Mouse (Mus musculus) MEL (cell line): ENCODE measurements at regions not wholly inside any gene's neighbourhood (a gene's known extent, or its start where the extent isn't known, plus 50 kb on each side); places are given as distances from the start of the nearest gene placed in this dataset.
A peak's percentile ranks its signal among the peaks of the same experiment; 100 is the strongest.

Experiments
- DNase-seq: peaks from one replicate; pipeline ENCODE4 v3.0.0; 2011; ENCODE audit warnings: low read depth, low spot score
- H3K27ac ChIP-seq: 2 replicates; pipeline ENCODE4 v1.5.1; 2012; ENCODE audit warnings: low read depth, mild to moderate bottlenecking, control low read depth, low read length, moderate library complexity; ENCODE audit not compliant: control insufficient read depth
- H3K27me3 ChIP-seq, 2 experiments: fragments of 150-350 bp in 1 of 2; sonication (generic) in 1 of 2; 2 replicates each; pipeline ENCODE4 v1.6.1; 2012; ENCODE audit warnings: low read length in 2 of 2, mild to moderate bottlenecking in 2 of 2, improper control_type of control experiment in 1 of 2, moderate library complexity in 1 of 2; ENCODE audit not compliant: insufficient read depth in 2 of 2, control insufficient read depth in 1 of 2
- H3K36me3 ChIP-seq, 2 experiments: 2 replicates each; pipeline ENCODE4 v1.6.1; 2012 to 2014; ENCODE audit warnings: low read length in 2 of 2, improper control_type of control experiment in 1 of 2, inconsistent platforms in 1 of 2, mild to moderate bottlenecking in 1 of 2; ENCODE audit not compliant: insufficient read depth in 2 of 2, control insufficient read depth in 1 of 2
- H3K4me1 ChIP-seq, 2 experiments: fragments of 150-350 bp in 1 of 2; sonication (generic) in 1 of 2; 2 replicates each; pipeline ENCODE4 v1.6.1; 2012; ENCODE audit warnings: low read length in 2 of 2, improper control_type of control experiment in 1 of 2, mild to moderate bottlenecking in 1 of 2; ENCODE audit not compliant: insufficient read depth in 2 of 2, control insufficient read depth in 1 of 2
- H3K4me3 ChIP-seq, 2 experiments: fragments of 150-350 bp in 1 of 2; sonication (generic) in 1 of 2; 2 replicates each; pipeline ENCODE4 v1.5.1; 2012; ENCODE audit warnings: low read depth in 2 of 2, low read length in 2 of 2, mild to moderate bottlenecking in 2 of 2, moderate library complexity in 2 of 2, control low read depth in 1 of 2, improper control_type of control experiment in 1 of 2; ENCODE audit not compliant: control insufficient read depth in 1 of 2, insufficient read depth in 1 of 2
- H3K79me2 ChIP-seq: 2 replicates; pipeline ENCODE4 v1.6.1; 2012; ENCODE audit warnings: mild to moderate bottlenecking, low read length, moderate library complexity; ENCODE audit not compliant: control insufficient read depth, poor library complexity, insufficient read depth
- H3K9ac ChIP-seq: 2 replicates; pipeline ENCODE4 v1.6.1; 2012; ENCODE audit warnings: low read depth, mild to moderate bottlenecking, control low read depth, low read length, moderate library complexity; ENCODE audit not compliant: control insufficient read depth, poor library complexity, severe bottlenecking
- H3K9me3 ChIP-seq: fragments of 150-350 bp; sonication (generic); replicated peaks from 2 replicates; pipeline ENCODE4 v1.6.1; 2012; ENCODE audit warnings: mild to moderate bottlenecking, low read length, improper control_type of control experiment, moderate library complexity; ENCODE audit not compliant: insufficient read depth
- BHLHE40 ChIP-seq: IDR thresholded peaks from 2 replicates; pipeline ENCODE4 v1.6.1; 2012; ENCODE audit warnings: low read depth, mild to moderate bottlenecking, inconsistent platforms, low read length, improper control_type of control experiment, borderline replicate concordance
- CHD2 ChIP-seq: IDR thresholded peaks from 2 replicates; pipeline ENCODE4 v1.6.1; 2011; ENCODE audit warnings: low read length, improper control_type of control experiment
- CTCF ChIP-seq, 3 experiments: IDR thresholded peaks in 2 of 3; conservative IDR thresholded peaks in 1 of 3; 2 replicates each; pipeline ENCODE4 v1.5.1; 2011 to 2012; ENCODE audit warnings: low read length in 3 of 3, low read depth in 2 of 3, mild to moderate bottlenecking in 2 of 3, improper control_type of control experiment in 1 of 3, inconsistent platforms in 1 of 3, mixed read lengths in 1 of 3, moderate library complexity in 1 of 3; ENCODE audit not compliant: control insufficient read depth in 1 of 3, insufficient read depth in 1 of 3, poor library complexity in 1 of 3, severe bottlenecking in 1 of 3
- E2F4 ChIP-seq: IDR thresholded peaks from 2 replicates; pipeline ENCODE4 v1.6.1; 2011; ENCODE audit warnings: low read depth, low read length, improper control_type of control experiment, borderline replicate concordance
- EP300 ChIP-seq, 2 experiments: IDR thresholded peaks; 2 replicates each; pipeline ENCODE4 v1.6.1; 2011; ENCODE audit warnings: improper control_type of control experiment in 2 of 2, low read length in 2 of 2, low read depth in 1 of 2, mild to moderate bottlenecking in 1 of 2
- ETS1 ChIP-seq: IDR thresholded peaks from 2 replicates; pipeline ENCODE4 v1.6.1; 2012; ENCODE audit warnings: low read depth, mild to moderate bottlenecking, inconsistent platforms, low read length, improper control_type of control experiment, moderate library complexity
- GABPA ChIP-seq: IDR thresholded peaks from 2 replicates; pipeline ENCODE4 v1.6.1; 2012; ENCODE audit warnings: low read depth, mild to moderate bottlenecking, inconsistent platforms, low read length, improper control_type of control experiment, moderate library complexity
- GATA1 ChIP-seq: IDR thresholded peaks from 2 replicates; pipeline ENCODE4 v1.6.1; 2011; ENCODE audit warnings: low read depth, low read length, improper control_type of control experiment
- HCFC1 ChIP-seq: IDR thresholded peaks from 2 replicates; pipeline ENCODE4 v1.6.1; 2012; ENCODE audit warnings: low read depth, mild to moderate bottlenecking, inconsistent platforms, low read length, improper control_type of control experiment, moderate library complexity
- KAT2A ChIP-seq: conservative IDR thresholded peaks from 2 replicates; pipeline ENCODE4 v1.6.1; 2012; ENCODE audit warnings: low read depth, low read length, improper control_type of control experiment, inconsistent platforms
- MAX ChIP-seq: IDR thresholded peaks from 2 replicates; pipeline ENCODE4 v1.6.1; 2011; ENCODE audit warnings: low read length, improper control_type of control experiment
- MEF2A ChIP-seq: IDR thresholded peaks from 2 replicates; pipeline ENCODE4 v1.6.1; 2014; ENCODE audit warnings: low read depth, mild to moderate bottlenecking, inconsistent platforms, low read length, improper control_type of control experiment; ENCODE audit not compliant: poor library complexity, insufficient replicate concordance, severe bottlenecking; ENCODE audit errors: extremely low read depth
- MXI1 ChIP-seq: IDR thresholded peaks from 2 replicates; pipeline ENCODE4 v1.6.1; 2011; ENCODE audit warnings: mild to moderate bottlenecking, low read depth, low read length, improper control_type of control experiment
- MYC ChIP-seq: IDR thresholded peaks from 2 replicates; pipeline ENCODE4 v1.6.1; 2011; ENCODE audit warnings: low read depth, mild to moderate bottlenecking, low read length, improper control_type of control experiment, moderate library complexity
- NELFE ChIP-seq: IDR thresholded peaks from 2 replicates; pipeline ENCODE4 v1.6.1; 2011; ENCODE audit warnings: low read depth, low read length, improper control_type of control experiment
- NRF1 ChIP-seq: IDR thresholded peaks from 2 replicates; pipeline ENCODE4 v1.6.1; 2014; ENCODE audit warnings: low read depth, mild to moderate bottlenecking, inconsistent platforms, low read length, improper control_type of control experiment, moderate library complexity; ENCODE audit not compliant: poor library complexity, insufficient read depth, severe bottlenecking
- POLR2AphosphoS2 ChIP-seq: IDR thresholded peaks from 2 replicates; pipeline ENCODE4 v1.6.1; 2011; ENCODE audit warnings: low read length, improper control_type of control experiment
- POLR2AphosphoS5 ChIP-seq: IDR thresholded peaks from 2 replicates; pipeline ENCODE4 v1.6.1; 2012; ENCODE audit warnings: low read depth, borderline replicate concordance, mild to moderate bottlenecking, inconsistent platforms, low read length, moderate library complexity, mixed read lengths
- RAD21 ChIP-seq: IDR thresholded peaks from 2 replicates; pipeline ENCODE4 v1.6.1; 2011; ENCODE audit warnings: mild to moderate bottlenecking, low read depth, low read length, improper control_type of control experiment
- SIN3A ChIP-seq: IDR thresholded peaks from 2 replicates; pipeline ENCODE4 v1.6.1; 2012; ENCODE audit warnings: low read length, improper control_type of control experiment, inconsistent platforms
- SMC3 ChIP-seq: IDR thresholded peaks from 2 replicates; pipeline ENCODE4 v1.6.1; 2011; ENCODE audit warnings: low read depth, low read length, improper control_type of control experiment
- TAL1 ChIP-seq: IDR thresholded peaks from 2 replicates; pipeline ENCODE4 v1.6.1; 2012; ENCODE audit warnings: mild to moderate bottlenecking, inconsistent platforms, low read length, moderate library complexity, mixed read lengths
- TBP ChIP-seq: IDR thresholded peaks from 2 replicates; pipeline ENCODE4 v1.8.0; 2011; ENCODE audit warnings: low read depth, low read length, improper control_type of control experiment
- TCF12 ChIP-seq: IDR thresholded peaks from 2 replicates; pipeline ENCODE4 v1.6.1; 2014; ENCODE audit warnings: low read depth, mild to moderate bottlenecking, inconsistent platforms, low read length, improper control_type of control experiment, moderate library complexity
- UBTF ChIP-seq: IDR thresholded peaks from 2 replicates; pipeline ENCODE4 v1.6.1; 2012; ENCODE audit warnings: low read depth, mild to moderate bottlenecking, inconsistent platforms, low read length, improper control_type of control experiment, moderate library complexity, borderline replicate concordance; ENCODE audit not compliant: insufficient read depth
- USF1 ChIP-seq: IDR thresholded peaks from 2 replicates; pipeline ENCODE4 v1.6.1; 2014; ENCODE audit warnings: low read depth, mild to moderate bottlenecking, inconsistent platforms, low read length, improper control_type of control experiment, moderate library complexity
- USF2 ChIP-seq, 2 experiments: IDR thresholded peaks; 2 replicates each; pipeline ENCODE4 v1.6.1; 2011 to 2012; ENCODE audit warnings: improper control_type of control experiment in 2 of 2, low read length in 2 of 2, borderline replicate concordance in 1 of 2, inconsistent platforms in 1 of 2, low read depth in 1 of 2, mild to moderate bottlenecking in 1 of 2; ENCODE audit not compliant: insufficient read depth in 1 of 2
- ZC3H11A ChIP-seq: IDR thresholded peaks from 2 replicates; pipeline ENCODE4 v1.6.1; 2012; ENCODE audit warnings: low read depth, mild to moderate bottlenecking, inconsistent platforms, low read length, improper control_type of control experiment
- ZMIZ1 ChIP-seq: IDR thresholded peaks from 2 replicates; pipeline ENCODE4 v1.6.1; 2012; ENCODE audit warnings: low read depth, mild to moderate bottlenecking, inconsistent platforms, low read length, improper control_type of control experiment, moderate library complexity
- ZNF384 ChIP-seq: IDR thresholded peaks from 2 replicates; pipeline ENCODE4 v1.6.1; 2012; ENCODE audit warnings: low read depth, mild to moderate bottlenecking, inconsistent platforms, low read length, improper control_type of control experiment

- Histone ChIP-seq H3K36me3 (peaks cover 0 to 9% of the 10 kb centered on the region in 2 experiments; a peak in 2 of 4 replicates), H3K9ac (no peak overlapping the region), H3K4me3 (no peak overlapping the region), H3K27me3 (no peaks in the 10 kb centered on the region; a peak in 1 of 4 replicates), H3K79me2 (no peaks in the 10 kb centered on the region), H3K27ac (no peak overlapping the region), H3K9me3 (no peaks in the 10 kb centered on the region), H3K4me1 (peaks cover 4 to 9% of the 10 kb centered on the region in 2 experiments; a peak in 3 of 4 replicates)
- peak in 2 of 3 experiments; percentile 25 to 28; a peak in 1 of 6 replicates for TF ChIP-seq CTCF (IDR thresholded peaks at IDR 0.05 in 2 of 3, conservative IDR thresholded peaks at IDR 0.05 in 1 of 3; ENCODE audit: control insufficient read depth in 1 of 3, insufficient read depth in 1 of 3, low read depth in 2 of 3, low read length in 3 of 3, poor library complexity in 1 of 3, severe bottlenecking in 1 of 3)
- no peak for TF ChIP-seq ZMIZ1
- peak; percentile 26 for TF ChIP-seq RAD21
- TF ChIP-seq, all 39 proteins: peak for 2
- DNase-seq: no peak
Observed at GRCm38 (mm10) chr10:83934498-83934897, 211.8 kb downstream of the 1500009L16Rik start.

GRCm38 (mm10) chr10:83937168-83937567 lies 214.5 kb downstream of the 1500009L16Rik start:
- H3K79me2 ChIP-seq: no peaks in the 10 kb centered on the region
- peak overlapping the region; percentile 2; the same call in 1 of the 2 replicates for H3K9ac ChIP-seq
- H3K36me3 ChIP-seq: peaks cover 0 to 9% of the 10 kb centered on the region in 2 experiments; a peak in 2 of 4 replicates
- H3K4me3 ChIP-seq: no peak overlapping the region
- no peaks in the 10 kb centered on the region for H3K9me3 ChIP-seq
- peaks cover 4 to 15% of the 10 kb centered on the region in 2 experiments; a peak in 3 of 4 replicates for H3K4me1 ChIP-seq
- no peak overlapping the region for H3K27ac ChIP-seq
- DNase-seq: peak; percentile 66
- H3K27me3 ChIP-seq: no peaks in the 10 kb centered on the region; a peak in 1 of 4 replicates
- TF ChIP-seq CTCF (IDR thresholded peaks at IDR 0.05 in 2 of 3, conservative IDR thresholded peaks at IDR 0.05 in 1 of 3; ENCODE audit: control insufficient read depth in 1 of 3, insufficient read depth in 1 of 3, low read depth in 2 of 3, low read length in 3 of 3, poor library complexity in 1 of 3, severe bottlenecking in 1 of 3) (no peak), SMC3 (no peak), BHLHE40 (no peak; the same call in 1 of the 2 replicates), NRF1 (no peak), EP300 (IDR thresholded peaks at IDR 0.05; ENCODE audit: low read depth in 1 of 2, low read length in 2 of 2) (peak; percentile 22 to 63; a peak in 3 of 4 replicates), TBP (no peak), USF1 (no peak), TCF12 (peak; percentile 72), MXI1 (no peak), GATA1 (peak; percentile 70), KAT2A (no peak), HCFC1 (no peak), E2F4 (0 out of 2 replicates have a peak, but pooled peaks have one; percentile 47), ETS1 (peak; percentile 54; the same call in 1 of the 2 replicates), GABPA (no peak), TAL1 (peak; percentile 57), POLR2AphosphoS2 (no peak), NELFE (no peak), MAX (no peak; the same call in 1 of the 2 replicates), MEF2A (no peak), POLR2AphosphoS5 (no peak), ZMIZ1 (no peak), CHD2 (no peak), USF2 (IDR thresholded peaks at IDR 0.05; ENCODE audit: borderline replicate concordance in 1 of 2, insufficient read depth in 1 of 2, low read depth in 1 of 2, low read length in 2 of 2) (no peak), MYC (no peak), ZC3H11A (no peak), SIN3A (no peak), ZNF384 (peak; percentile 83), RAD21 (no peak), UBTF (no peak)
